ENCODE assay signal across 8 mouse cellular contexts in genomic region chr1:89643445-89644100, GRCm38 (mm10).
DNase-seq lines count a peak whose midpoint lies in the region; ATAC-seq and TF ChIP-seq lines count a peak whose summit lies in the region.

No protein-coding gene starts in this region.

- peaks cover 24% of the 10 kb centered on the region for H3K36me3 ChIP-seq in hindbrain, embryonic 10.5 days
- H3K36me3 ChIP-seq in limb, embryonic 14.5 days (ENCODE audit: control insufficient read depth, insufficient read depth, low read length), result peaks cover 14% of the 10 kb centered on the region
- no peaks in the 10 kb centered on the region for H3K36me3 ChIP-seq in midbrain, embryonic 16.5 days (ENCODE audit: control insufficient read depth, insufficient read depth, low read length)

- H3K9me3 ChIP-seq in hindbrain, embryonic 10.5 days, result no peaks in the 10 kb centered on the region; the same call in 1 of the 2 replicates
- no peaks in the 10 kb centered on the region for H3K9me3 ChIP-seq in limb, embryonic 14.5 days (ENCODE audit: control insufficient read depth, low read length)
- no peaks in the 10 kb centered on the region for H3K9me3 ChIP-seq in midbrain, embryonic 16.5 days (replicated peaks; ENCODE audit: control insufficient read depth, low read length, poor library complexity, severe bottlenecking)

- WGBS in hindbrain, embryonic 10.5 days, result 78% methylated on average over 8 of the region's 8 CpGs
- WGBS in limb, embryonic 14.5 days, result 67% methylated on average over 8 of the region's 8 CpGs
- WGBS in midbrain, embryonic 16.5 days, result 70% methylated on average over 8 of the region's 8 CpGs

- H3K27ac ChIP-seq in hindbrain, embryonic 10.5 days, result no peak overlapping the region
- H3K27ac ChIP-seq in limb, embryonic 14.5 days (replicated peaks; ENCODE audit: low read depth, low read length), result no peak overlapping the region
- H3K27ac ChIP-seq in midbrain, embryonic 16.5 days (ENCODE audit: low read length), result no peak overlapping the region

- H3K4me3 ChIP-seq in hindbrain, embryonic 10.5 days, result no peak overlapping the region
- H3K4me3 ChIP-seq in limb, embryonic 14.5 days (replicated peaks; ENCODE audit: low read length), result no peak overlapping the region
- no peak overlapping the region for H3K4me3 ChIP-seq in midbrain, embryonic 16.5 days (ENCODE audit: low read depth, low read length)

- H3K27me3 ChIP-seq in hindbrain, embryonic 10.5 days (ENCODE audit: insufficient read depth, poor library complexity, severe bottlenecking), result no peaks in the 10 kb centered on the region
- H3K27me3 ChIP-seq in limb, embryonic 14.5 days (ENCODE audit: control insufficient read depth, insufficient read depth, low read length), result no peaks in the 10 kb centered on the region
- H3K27me3 ChIP-seq in midbrain, embryonic 16.5 days (ENCODE audit: control insufficient read depth, insufficient read depth, low read depth, low read length), result no peaks in the 10 kb centered on the region

- peaks cover 23% of the 10 kb centered on the region; the same call in 1 of the 2 replicates for H3K4me1 ChIP-seq in hindbrain, embryonic 10.5 days (replicated peaks)
- H3K4me1 ChIP-seq in limb, embryonic 14.5 days (ENCODE audit: control insufficient read depth, insufficient read depth, low read length), result no peaks in the 10 kb centered on the region
- no peaks in the 10 kb centered on the region; the same call in 1 of the 2 replicates for H3K4me1 ChIP-seq in midbrain, embryonic 16.5 days (ENCODE audit: control insufficient read depth, insufficient read depth, low read length)

- H3K4me2 ChIP-seq in limb, embryonic 14.5 days (replicated peaks; ENCODE audit: low read depth, low read length, severe bottlenecking), result no peak overlapping the region
- no peak overlapping the region for H3K4me2 ChIP-seq in midbrain, embryonic 16.5 days (ENCODE audit: low read length)

- DNase-seq in frontal cortex, postnatal 10 days (ENCODE audit: low spot score in 2 of 2), result no peak
- DNase-seq in CD8-positive naive resting alpha-beta T cell, adult 2 months (ENCODE audit: low read depth in 2 of 2, low spot score in 2 of 2), result peak; percentile 15 to 41
- DNase-seq in hindbrain, embryonic 10.5 days (ENCODE audit: low spot score), result peak; percentile 32
- peak; percentile 77 for DNase-seq in limb, embryonic 14.5 days (ENCODE audit: low spot score)
- DNase-seq in thymus, postnatal 4 days, result peak; percentile 70

- ATAC-seq in frontal cortex, adult (ENCODE audit: low TSS enrichment), result peak; percentile 52; the same call in 1 of the 2 replicates
- peak; percentile 55 for ATAC-seq in common myeloid progenitor, adult 5-6 weeks (replicated peaks; ENCODE audit: low read depth, poor library complexity, severe bottlenecking)
- ATAC-seq in limb, embryonic 14.5 days (ENCODE audit: low FRiP score, low read depth), result no peak
- ATAC-seq in midbrain, embryonic 16.5 days, result peak; percentile 46; the same call in 1 of the 2 replicates

- no peak overlapping the region for H3K9ac ChIP-seq in limb, embryonic 14.5 days (ENCODE audit: low read depth, low read length, severe bottlenecking)
- no peak overlapping the region for H3K9ac ChIP-seq in midbrain, embryonic 16.5 days (ENCODE audit: low read depth, low read length)

- no peak for TF ChIP-seq POLR2A in limb, embryonic 14.5 days (IDR thresholded peaks at IDR 0.05; ENCODE audit: borderline replicate concordance, extremely low read depth, insufficient read depth, insufficient read length)

Comparison
In these comparisons a context has a peak if more than half of its experiments do, and no peak if none do; other contexts are left out.
1. DNase-seq: peak in CD8-positive naive resting alpha-beta T cell, adult 2 months (2 of 2), hindbrain, embryonic 10.5 days (single experiment), limb, embryonic 14.5 days (single experiment) and thymus, postnatal 4 days (single experiment); none in frontal cortex, postnatal 10 days (0 of 2).